Mouse (Mus musculus) brain, embryonic 14.5 days (tissue): ENCODE measurements at regions not wholly inside any gene's neighbourhood (a gene's known extent, or its start where the extent isn't known, plus 50 kb on each side); places are given as distances from the start of the nearest gene placed in this dataset.

Source experiments
- CTCF ChIP-seq: fragments of 200-500 bp; IDR thresholded peaks from 2 replicates; pipeline ENCODE4 v1.5.1; 2012; ENCODE audit warnings: inconsistent platforms, mild to moderate bottlenecking, moderate library complexity, borderline replicate concordance; ENCODE audit not compliant: insufficient read depth, insufficient read length; ENCODE audit errors: extremely low read depth
- POLR2A ChIP-seq: fragments of 200-500 bp; IDR thresholded peaks from 2 replicates; pipeline ENCODE4 v1.6.1; 2012; ENCODE audit warnings: mild to moderate bottlenecking, inconsistent platforms, borderline replicate concordance; ENCODE audit not compliant: poor library complexity, insufficient read depth, insufficient read length, severe bottlenecking; ENCODE audit errors: extremely low read depth

DNA sequence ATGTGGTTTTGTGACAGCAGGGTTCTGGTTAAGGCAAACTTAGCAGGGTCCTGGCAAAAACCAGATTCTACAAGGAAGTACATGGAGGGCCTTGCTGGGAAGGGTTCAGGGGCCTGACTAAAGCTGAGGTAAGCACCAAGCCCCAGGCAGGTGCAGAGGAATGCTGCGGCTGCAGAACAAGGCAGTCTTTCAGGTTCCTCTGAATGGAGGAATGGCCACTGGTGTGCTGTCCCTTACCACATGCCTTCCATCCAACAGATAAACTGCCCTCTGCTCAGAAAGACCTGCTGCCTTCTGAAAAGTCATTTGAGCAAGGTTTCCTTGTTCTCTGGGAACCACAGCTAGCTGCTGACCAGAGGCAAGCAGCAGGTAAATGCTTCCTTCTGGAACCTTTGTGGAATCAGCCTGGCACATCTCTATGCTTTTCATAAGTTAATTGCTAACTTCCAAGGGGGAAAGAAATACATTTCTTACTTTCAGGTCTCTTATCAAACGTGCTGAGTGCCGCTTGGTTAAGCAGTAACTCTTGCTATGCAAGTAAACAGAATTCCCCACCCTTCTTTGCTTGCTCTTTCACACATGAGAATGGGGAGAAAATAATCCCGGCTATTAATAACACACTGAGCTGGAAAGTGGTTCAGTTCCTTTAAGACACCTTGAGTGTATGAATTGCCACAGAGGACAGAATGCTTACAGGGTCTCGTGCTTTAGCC is 105.5 kb downstream of the Fgf9 start:
- TF ChIP-seq CTCF (no peak), POLR2A (no peak)
